Mouse (Mus musculus) olfactory bulb, adult 2 months (tissue): ENCODE measurements around the gene Lck.
A peak's percentile ranks its signal among the peaks of the same experiment; 100 is the strongest.

ENCODE experiments used
- CTCF ChIP-seq: fragments of 200-500 bp; IDR thresholded peaks from 2 replicates; pipeline ENCODE4 v1.5.1; 2012; ENCODE audit warnings: low read depth, mild to moderate bottlenecking, low read length, moderate library complexity; ENCODE audit not compliant: insufficient read depth
- POLR2A ChIP-seq: fragments of 200-500 bp; IDR thresholded peaks from 2 replicates; pipeline ENCODE4 v1.6.1; 2012; ENCODE audit warnings: mild to moderate bottlenecking, low read depth, low read length, moderate library complexity; ENCODE audit not compliant: insufficient read depth

GRCm38 (mm10) chr4:129618786-129619691 is 45.6 kb upstream of the Lck start, which contains the start of gene Iqcc:
- TF ChIP-seq POLR2A (peak; percentile 97), CTCF (no peak)
